Mouse (Mus musculus): Measurements from ENCODE around the gene Fap. TPM values are rescaled to one million over a fixed set of nuclear protein-coding genes. Genes with fewer than 3 reads are reported as not detected.

Gene Fap
- polyA plus RNA-seq, 1 experiment from 2014 or later, result 0.50 TPM

- Histone ChIP-seq H3K4me2 (no peak overlapping the region), H3K9ac (no peak overlapping the region), H3K9me3 (no peaks in the 10 kb centered on the region), H3K27me3 (replicated peaks) (no peaks in the 10 kb centered on the region), H3K4me3 (no peak overlapping the region), H3K4me1 (no peaks in the 10 kb centered on the region), H3K27ac (no peak overlapping the region), H3K36me3 (replicated peaks) (no peaks in the 10 kb centered on the region)
- 92% methylated on average over 15 of the region's 15 CpGs for WGBS
- ATAC-seq (replicated peaks), result no peak
These were observed 60.4 kb downstream of the Fap start for GRCm38 (mm10) chr2:62513477-62513876.

- no peak overlapping the region for H3K9ac ChIP-seq
- no peaks in the 10 kb centered on the region for H3K27me3 ChIP-seq (replicated peaks)
- no peaks in the 10 kb centered on the region for H3K9me3 ChIP-seq
- no peak overlapping the region for H3K4me2 ChIP-seq
- H3K4me1 ChIP-seq, result no peaks in the 10 kb centered on the region
- 73% methylated on average over 5 of the region's 5 CpGs for WGBS
- ATAC-seq (replicated peaks), result no peak
- no peak overlapping the region for H3K27ac ChIP-seq
- no peak overlapping the region for H3K4me3 ChIP-seq
- no peaks in the 10 kb centered on the region for H3K36me3 ChIP-seq (replicated peaks)
These were observed 66.7 kb downstream of the Fap start for GRCm38 (mm10) chr2:62507130-62507529.

GRCm38 (mm10) chr2:62506441-62506840, 67.4 kb downstream of the Fap start:
- no peak overlapping the region for H3K27ac ChIP-seq
- H3K4me3 ChIP-seq, result no peak overlapping the region
- no peaks in the 10 kb centered on the region for H3K36me3 ChIP-seq (replicated peaks)
- no peaks in the 10 kb centered on the region for H3K27me3 ChIP-seq (replicated peaks)
- H3K4me1 ChIP-seq, result no peaks in the 10 kb centered on the region
- no peak overlapping the region for H3K4me2 ChIP-seq
- no peak for ATAC-seq (replicated peaks)
- H3K9ac ChIP-seq, result no peak overlapping the region
- WGBS, result 26% methylated on average over 2 of the region's 2 CpGs
- H3K9me3 ChIP-seq, result no peaks in the 10 kb centered on the region

GRCm38 (mm10) chr2:62504269-62504796, 69.5 kb downstream of the Fap start:
- Histone ChIP-seq H3K4me2 (no peak overlapping the region), H3K27me3 (replicated peaks) (no peaks in the 10 kb centered on the region), H3K27ac (no peak overlapping the region), H3K9ac (no peak overlapping the region), H3K36me3 (replicated peaks) (no peaks in the 10 kb centered on the region), H3K4me1 (no peaks in the 10 kb centered on the region), H3K9me3 (no peaks in the 10 kb centered on the region), H3K4me3 (no peak overlapping the region)
- WGBS, result 78% methylated on average over 4 of the region's 4 CpGs
- no peak for ATAC-seq (replicated peaks)

GRCm38 (mm10) chr2:62503326-62503725, 70.5 kb downstream of the Fap start:
- H3K9me3 ChIP-seq, result no peaks in the 10 kb centered on the region
- H3K36me3 ChIP-seq (replicated peaks), result no peaks in the 10 kb centered on the region
- no peaks in the 10 kb centered on the region for H3K4me1 ChIP-seq
- no peaks in the 10 kb centered on the region for H3K27me3 ChIP-seq (replicated peaks)
- no peak overlapping the region for H3K4me3 ChIP-seq
- H3K27ac ChIP-seq, result no peak overlapping the region
- no peak for ATAC-seq (replicated peaks)
- WGBS, result 75% methylated on average over 5 of the region's 5 CpGs
- no peak overlapping the region for H3K4me2 ChIP-seq
- no peak overlapping the region for H3K9ac ChIP-seq

GRCm38 (mm10) chr2:62502516-62502915, 71.4 kb downstream of the Fap start:
- H3K4me1 ChIP-seq, result no peaks in the 10 kb centered on the region
- H3K27ac ChIP-seq, result no peak overlapping the region
- no peak overlapping the region for H3K4me3 ChIP-seq
- no peak overlapping the region for H3K4me2 ChIP-seq
- H3K27me3 ChIP-seq (replicated peaks), result no peaks in the 10 kb centered on the region
- H3K9me3 ChIP-seq, result no peaks in the 10 kb centered on the region
- ATAC-seq (replicated peaks), result no peak
- H3K9ac ChIP-seq, result no peak overlapping the region
- WGBS, result 80% methylated on average over 4 of the region's 4 CpGs
- H3K36me3 ChIP-seq (replicated peaks), result no peaks in the 10 kb centered on the region

GRCm38 (mm10) chr2:62498821-62499220, 75.1 kb downstream of the Fap start:
- Histone ChIP-seq H3K9ac (no peak overlapping the region), H3K4me2 (no peak overlapping the region), H3K36me3 (replicated peaks) (no peaks in the 10 kb centered on the region), H3K4me1 (no peaks in the 10 kb centered on the region), H3K27ac (no peak overlapping the region), H3K4me3 (no peak overlapping the region), H3K27me3 (replicated peaks) (no peaks in the 10 kb centered on the region), H3K9me3 (no peaks in the 10 kb centered on the region)
- WGBS, result 94% methylated on average over 5 of the region's 5 CpGs
- ATAC-seq (replicated peaks), result no peak

GRCm38 (mm10) chr2:62498086-62498485, 75.8 kb downstream of the Fap start:
- no peak overlapping the region for H3K9ac ChIP-seq
- no peaks in the 10 kb centered on the region for H3K36me3 ChIP-seq (replicated peaks)
- 83% methylated on average over 4 of the region's 4 CpGs for WGBS
- H3K27ac ChIP-seq, result no peak overlapping the region
- no peaks in the 10 kb centered on the region for H3K27me3 ChIP-seq (replicated peaks)
- no peaks in the 10 kb centered on the region for H3K9me3 ChIP-seq
- H3K4me1 ChIP-seq, result no peaks in the 10 kb centered on the region
- H3K4me2 ChIP-seq, result no peak overlapping the region
- no peak for ATAC-seq (replicated peaks)
- H3K4me3 ChIP-seq, result no peak overlapping the region

- H3K4me2 ChIP-seq, result no peak overlapping the region
- H3K9ac ChIP-seq, result no peak overlapping the region
These were observed 76.4 kb downstream of the Fap start for GRCm38 (mm10) chr2:62497333-62498002.

GRCm38 (mm10) chr2:62495407-62495806, 78.5 kb downstream of the Fap start:
- Histone ChIP-seq H3K9me3 (no peaks in the 10 kb centered on the region), H3K4me1 (no peaks in the 10 kb centered on the region), H3K9ac (no peak overlapping the region), H3K36me3 (replicated peaks) (no peaks in the 10 kb centered on the region), H3K4me3 (no peak overlapping the region), H3K4me2 (no peak overlapping the region), H3K27me3 (replicated peaks) (no peaks in the 10 kb centered on the region), H3K27ac (no peak overlapping the region)
- ATAC-seq (replicated peaks), result no peak
- 79% methylated on average over 4 of the region's 4 CpGs for WGBS

More at GRCm38 (mm10) chr2:62497333-62498002, 76.4 kb downstream of the Fap start:
- ATAC-seq (replicated peaks), result no peak
- 71% methylated on average over 5 of the region's 5 CpGs for WGBS
- no peaks in the 10 kb centered on the region for H3K4me1 ChIP-seq
- H3K27me3 ChIP-seq (replicated peaks), result no peaks in the 10 kb centered on the region
- H3K27ac ChIP-seq, result no peak overlapping the region
- H3K36me3 ChIP-seq (replicated peaks), result no peaks in the 10 kb centered on the region
- H3K4me3 ChIP-seq, result no peak overlapping the region
- H3K9me3 ChIP-seq, result no peaks in the 10 kb centered on the region

GRCm38 (mm10) chr2:62489832-62490231, 84.0 kb downstream of the Fap start:
- WGBS, result 86% methylated on average over 6 of the region's 6 CpGs

GRCm38 (mm10) chr2:62484906-62485305, 89.0 kb downstream of the Fap start:
- H3K36me3 ChIP-seq (replicated peaks), result no peaks in the 10 kb centered on the region
- no peak for ATAC-seq (replicated peaks)
- no peaks in the 10 kb centered on the region for H3K27me3 ChIP-seq (replicated peaks)
- WGBS, result 82% methylated on average over 3 of the region's 3 CpGs
- no peaks in the 10 kb centered on the region for H3K9me3 ChIP-seq
- 0 out of 2 replicates have a peak, but pooled peaks cover 4% of the 10 kb centered on the region for H3K4me1 ChIP-seq
- H3K4me3 ChIP-seq, result no peak overlapping the region
- H3K9ac ChIP-seq, result no peak overlapping the region
- no peak overlapping the region for H3K4me2 ChIP-seq
- H3K27ac ChIP-seq, result no peak overlapping the region

More at GRCm38 (mm10) chr2:62489832-62490231, 84.0 kb downstream of the Fap start:
- Histone ChIP-seq H3K4me2 (no peak overlapping the region), H3K27ac (no peak overlapping the region), H3K27me3 (replicated peaks) (no peaks in the 10 kb centered on the region), H3K9ac (no peak overlapping the region), H3K4me3 (no peak overlapping the region), H3K36me3 (replicated peaks) (no peaks in the 10 kb centered on the region), H3K4me1 (no peaks in the 10 kb centered on the region), H3K9me3 (no peaks in the 10 kb centered on the region)
- ATAC-seq (replicated peaks), result no peak

GRCm38 (mm10) chr2:62483550-62483949, 90.3 kb downstream of the Fap start, which contains the start of gene Gcg:
TSS of gene Gcg (minus strand) at chr2:62483650.
- no peak within 1 kb of the TSS for H3K4me2 ChIP-seq
- 0 out of 2 replicates have a peak, but pooled peaks cover 4% of the 10 kb centered on the region for H3K4me1 ChIP-seq
- no peaks in the 10 kb centered on the region for H3K36me3 ChIP-seq (replicated peaks)
- no peak within 1 kb of the TSS for H3K4me3 ChIP-seq
- H3K27ac ChIP-seq, result no peak within 1 kb of the TSS
- no peaks in the 10 kb centered on the region for H3K27me3 ChIP-seq (replicated peaks)
- 86% methylated on average over 9 of the region's 9 CpGs for WGBS
- ATAC-seq (replicated peaks), result no peak
- no peaks in the 10 kb centered on the region for H3K9me3 ChIP-seq
- H3K9ac ChIP-seq, result no peak within 1 kb of the TSS
